Mouse (Mus musculus) gastrocnemius, adult 2 months (tissue): ENCODE measurements around the gene Gm9639. TPM values are rescaled to one million over a fixed set of nuclear protein-coding genes. Genes with fewer than 3 reads are reported as not detected.
"Not testable (repeated sequence)": the region's sequence is repeated elsewhere in the genome, so short reads cannot be mapped to it uniquely, and the experiment has no call there.

Experiments used
- DNase-seq: peaks from one replicate; pipeline ENCODE4 v3.0.0; 2022
- H3K27ac ChIP-seq: fragments of 200-600 bp; 2 replicates; pipeline ENCODE4 v1.8.1; 2022; ENCODE audit warnings: mild to moderate bottlenecking
- H3K4me3 ChIP-seq: fragments of 200-600 bp; 2 replicates; pipeline ENCODE4 v1.8.1; 2022; ENCODE audit warnings: mild to moderate bottlenecking, moderate library complexity
- CTCF ChIP-seq: fragments of 200-600 bp; IDR thresholded peaks from 2 replicates; pipeline ENCODE4 v1.8.1; 2022; ENCODE audit warnings: antibody characterized with exemption, mild to moderate bottlenecking, moderate library complexity
- intact Hi-C: fragments of 180-260 bp; cut with DNase I; formaldehyde crosslinking; loops from one replicate; pipeline ENCODE4 v1.15.1; 2025
- long read RNA-seq, 2 experiments: library from polyadenylated mRNA; stranded (forward); transcript quantifications; one replicate each; pipeline ENCODE4 v2.0.0; 2021
- total RNA-seq, 2 experiments: library from RNA; stranded (reverse); gene quantifications; 2 replicates each; pipeline ENCODE4 v1.2.3; 2021

Gm9639 gene
- total RNA-seq: not detected
- long read RNA-seq, experiment 1: 0 reads
- long read RNA-seq, experiment 2: 0 reads

GRCm38 (mm10) chr10:77794976-77795375, at the start of gene Gm9639:
Gene Gm9639, minus strand, starts transcription at chr10:77795076.
- DNase-seq: no peak

DNA sequence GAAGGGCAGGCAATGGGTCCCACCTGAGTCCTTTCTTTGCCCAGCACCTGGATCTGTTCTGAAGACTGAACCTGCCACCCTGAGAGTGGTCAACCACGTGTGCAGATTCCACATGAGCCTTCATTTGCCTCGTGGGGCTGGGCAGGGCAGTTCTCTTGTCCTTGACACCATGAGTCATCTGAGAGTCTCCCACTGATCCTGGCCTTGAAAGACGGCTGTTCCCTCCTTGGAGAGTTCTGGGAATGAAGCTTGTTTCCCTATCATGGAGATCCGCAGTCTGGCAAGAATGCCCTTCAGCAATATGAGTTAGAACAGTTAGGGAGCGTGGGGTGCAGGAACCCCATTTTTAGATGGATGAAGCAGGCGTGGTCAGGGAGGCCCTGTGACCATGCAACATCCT, 44.1 kb upstream of the Gm9639 start:
- intact Hi-C loops: no loop called here
- no peak for DNase-seq
- TF ChIP-seq CTCF: no peak
- Histone ChIP-seq H3K27ac (no peak overlapping the region), H3K4me3 (no peak overlapping the region)

More at GRCm38 (mm10) chr10:77794976-77795375, at the start of gene Gm9639:
- intact Hi-C loops: no loop called here
- TF ChIP-seq CTCF: no peak
- no peak within 1 kb of the TSS for H3K4me3 ChIP-seq
- H3K27ac ChIP-seq: no peak within 1 kb of the TSS

DNA sequence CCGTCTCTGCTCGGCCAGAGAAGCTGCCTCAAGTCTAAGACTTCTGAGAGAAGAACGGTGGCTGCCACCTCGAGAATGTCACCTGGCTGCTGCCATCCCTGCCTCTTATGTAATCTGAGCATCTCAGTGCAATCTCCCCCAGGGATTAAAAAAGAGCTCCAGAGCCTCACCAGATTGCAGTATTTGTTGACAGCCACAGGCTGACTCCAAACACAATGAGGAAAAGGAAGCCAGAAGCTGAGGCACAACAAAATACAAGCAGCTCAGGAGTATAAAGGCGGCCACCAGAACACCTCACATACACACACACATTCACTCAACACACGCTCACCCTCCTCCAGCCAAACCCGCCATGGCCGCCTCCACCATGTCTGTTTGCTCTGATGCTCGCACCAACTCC, 40.8 kb upstream of the Gm9639 start, which contains the start of gene Krtap10-10:
Krtap10-10 (plus strand) TSS at position 301 of the 400 bp plus-strand sequence.
- intact Hi-C loops: no loop called here
- TF ChIP-seq CTCF: no peak

DNA sequence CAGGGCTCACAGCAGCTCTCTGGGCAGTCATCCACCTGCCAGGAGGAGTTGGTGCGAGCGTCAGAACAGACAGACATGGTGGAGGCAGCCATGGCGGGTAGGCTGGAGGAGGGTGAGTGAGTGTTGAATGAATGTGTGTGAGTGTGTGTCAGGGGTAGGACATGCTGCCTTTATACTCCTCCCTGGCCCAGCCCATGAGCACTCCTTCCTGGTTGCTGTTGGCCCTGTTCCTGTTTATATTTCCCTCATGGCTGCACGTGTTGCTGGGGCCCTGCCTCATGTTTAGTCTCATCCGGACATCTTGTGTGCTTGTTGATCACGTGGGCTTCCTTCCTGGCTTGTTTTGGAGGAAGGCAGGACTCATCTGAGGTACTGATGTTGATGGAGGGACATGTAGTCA, 32.1 kb upstream of the Gm9639 start, which contains the start of gene Krtap10-4:
Krtap10-4 (minus strand) TSS at position 145 of the 400 bp plus-strand sequence.
- Histone ChIP-seq H3K4me3 (no peak within 1 kb of the TSS), H3K27ac (no peak within 1 kb of the TSS)
- intact Hi-C loops: no loop called here
- no peak for DNase-seq
- no peak for TF ChIP-seq CTCF

More for the DNA sequence above, 40.8 kb upstream of the Gm9639 start, which contains the start of gene Krtap10-10:
- H3K27ac ChIP-seq: no peak within 1 kb of the TSS
- H3K4me3 ChIP-seq: no peak within 1 kb of the TSS
- no peak for DNase-seq

DNA sequence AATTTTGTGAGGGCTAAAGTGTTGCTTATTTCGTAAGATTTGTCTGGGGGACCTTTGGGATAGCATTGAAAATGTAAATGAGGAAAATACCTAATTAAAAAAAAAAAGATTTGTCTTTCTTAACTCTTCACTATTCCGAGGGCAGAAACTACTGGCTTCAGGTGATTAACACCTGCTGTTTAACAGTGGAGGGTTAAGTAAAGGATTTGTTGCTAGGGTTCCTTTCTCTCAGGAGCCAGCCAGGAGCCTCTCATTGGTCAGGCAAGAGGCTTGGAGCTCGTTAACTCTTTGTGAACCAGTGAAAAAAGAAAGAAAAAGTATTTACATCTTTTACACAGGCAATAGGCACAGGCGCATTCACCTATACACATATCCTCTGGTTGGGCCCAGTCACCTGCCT, 24.3 kb upstream of the Gm9639 start:
- H3K4me3 ChIP-seq: no peak overlapping the region
- intact Hi-C loops: no loop called here
- no peak overlapping the region for H3K27ac ChIP-seq
- no peak for TF ChIP-seq CTCF
- no peak for DNase-seq

GRCm38 (mm10) chr10:77818523-77818922, 23.6 kb upstream of the Gm9639 start:
- no peak for TF ChIP-seq CTCF
- no peak for DNase-seq
- Histone ChIP-seq H3K4me3 (no peak overlapping the region), H3K27ac (no peak overlapping the region)
- intact Hi-C loops: no loop called here

DNA sequence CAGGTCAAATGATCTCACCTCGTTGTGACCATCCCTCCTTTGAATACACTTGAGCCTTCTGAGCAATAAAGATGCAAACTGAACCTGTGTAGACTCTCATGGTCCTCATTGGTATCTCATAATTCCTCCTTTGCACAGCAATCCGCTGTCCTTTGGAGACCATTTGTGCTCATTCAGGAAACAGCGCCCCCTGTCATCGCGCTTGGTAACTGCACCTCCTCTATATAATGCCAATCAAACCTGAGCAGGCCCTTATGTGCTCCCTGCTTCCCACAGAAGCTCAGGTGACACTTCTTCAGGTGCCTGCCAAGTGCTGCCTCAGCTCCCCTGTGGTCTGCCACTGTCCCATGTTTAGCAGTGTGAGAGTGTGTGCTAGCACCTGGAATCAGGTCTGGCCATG, 20.6 kb upstream of the Gm9639 start:
- intact Hi-C loops: no loop called here
- Histone ChIP-seq H3K4me3 (no peak overlapping the region), H3K27ac (no peak overlapping the region)
- TF ChIP-seq CTCF: peak; percentile 55
- DNase-seq: no peak

DNA sequence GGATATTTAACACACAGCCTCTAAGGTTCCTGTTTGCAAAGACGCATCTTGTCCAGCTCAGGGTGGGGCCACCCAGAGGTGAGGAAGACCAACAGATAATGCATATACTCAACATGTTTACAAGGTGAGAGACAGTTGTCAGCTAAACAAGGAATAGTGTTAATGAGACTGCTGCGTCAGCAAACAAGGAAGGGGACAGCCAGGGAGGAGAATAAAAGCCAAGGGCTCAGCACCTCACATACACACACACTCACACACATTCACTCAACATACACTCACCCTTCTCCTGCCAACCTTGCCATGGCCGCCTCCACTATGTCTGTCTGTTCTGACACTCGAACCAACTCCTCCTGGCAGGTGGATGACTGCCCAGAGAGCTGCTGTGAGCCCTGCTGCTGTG, 19.5 kb upstream of the Gm9639 start, which contains the start of gene Gm2696:
Gm2696 (plus strand) TSS at position 301 of the 400 bp plus-strand sequence.
- TF ChIP-seq CTCF: no peak
- Histone ChIP-seq H3K4me3 (no peak within 1 kb of the TSS), H3K27ac (no peak within 1 kb of the TSS)
- intact Hi-C loops: no loop called here
- DNase-seq: no peak

DNA sequence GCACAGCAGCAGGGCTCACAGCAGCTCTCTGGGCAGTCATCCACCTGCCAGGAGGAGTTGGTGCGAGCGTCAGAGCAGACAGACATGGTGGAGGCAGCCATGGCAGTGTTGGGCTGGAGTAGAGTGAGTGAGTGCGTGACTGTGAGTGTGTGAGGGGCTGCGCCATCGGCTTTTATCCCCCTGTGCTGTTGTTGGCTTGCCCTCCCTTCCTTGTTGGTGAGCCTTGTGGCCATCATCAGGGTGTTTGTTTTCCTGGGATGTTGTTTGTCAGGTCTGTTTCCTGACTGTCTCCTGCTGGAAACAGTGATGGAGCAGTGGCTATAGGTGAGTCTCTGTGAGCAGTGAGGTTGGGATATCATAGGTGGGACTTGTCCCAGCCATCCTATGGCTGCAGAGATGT, 16.9 kb upstream of the Gm9639 start, which contains the start of gene Gm9507:
Gm9507 (minus strand) TSS at position 101 of the 400 bp plus-strand sequence.
- Histone ChIP-seq H3K4me3 (no peak within 1 kb of the TSS), H3K27ac (no peak within 1 kb of the TSS)
- TF ChIP-seq CTCF: no peak
- intact Hi-C loops: no loop called here
- no peak for DNase-seq

- TF ChIP-seq CTCF: no peak
- intact Hi-C loops: no loop called here
- no peak for DNase-seq
- no peak overlapping the region for H3K4me3 ChIP-seq
- no peak overlapping the region for H3K27ac ChIP-seq
These were observed 9.2 kb upstream of the Gm9639 start for GRCm38 (mm10) chr10:77804095-77804494.

DNA sequence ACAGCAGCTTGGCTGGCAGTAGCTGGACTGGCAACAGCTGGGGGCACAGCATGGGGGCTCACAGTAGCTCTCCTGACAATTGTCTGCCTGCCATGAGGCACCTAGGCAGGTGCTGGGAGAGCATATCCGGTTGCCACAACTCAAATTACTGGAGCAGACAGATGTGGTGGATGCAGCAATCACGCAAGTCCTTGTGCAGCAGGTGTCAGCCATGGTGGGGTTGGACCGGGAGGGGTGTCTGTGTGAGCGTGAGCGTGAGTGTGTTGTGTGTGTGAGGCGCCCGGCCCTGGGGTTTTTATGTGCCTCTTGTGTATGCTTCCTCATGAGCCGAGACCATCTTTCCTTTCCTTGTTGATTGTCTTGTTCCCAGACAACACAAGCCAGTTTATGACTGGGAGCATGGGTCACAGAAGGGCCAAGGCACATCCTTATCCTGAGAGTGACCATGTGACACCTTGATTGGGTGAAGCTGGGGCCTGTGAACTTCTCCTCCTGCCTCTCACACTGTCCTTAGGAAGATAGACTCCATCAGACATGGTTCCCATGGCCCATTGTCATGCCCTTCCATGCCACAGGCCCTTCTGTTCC, 4.1 kb upstream of the Gm9639 start, which contains the start of gene Gm19668:
Gm19668 (minus strand) TSS at position 213 of the 588 bp plus-strand sequence.
- DNase-seq: no peak
- H3K27ac ChIP-seq: no peak within 1 kb of the TSS
- TF ChIP-seq CTCF: no peak
- intact Hi-C loops: no loop called here
- no peak within 1 kb of the TSS for H3K4me3 ChIP-seq

- intact Hi-C loops, H3K27ac ChIP-seq, DNase-seq, H3K4me3 ChIP-seq: not testable (repeated sequence)
These were observed 3.5 kb upstream of the Gm9639 start for GRCm38 (mm10) chr10:77798164-77798920.

DNA sequence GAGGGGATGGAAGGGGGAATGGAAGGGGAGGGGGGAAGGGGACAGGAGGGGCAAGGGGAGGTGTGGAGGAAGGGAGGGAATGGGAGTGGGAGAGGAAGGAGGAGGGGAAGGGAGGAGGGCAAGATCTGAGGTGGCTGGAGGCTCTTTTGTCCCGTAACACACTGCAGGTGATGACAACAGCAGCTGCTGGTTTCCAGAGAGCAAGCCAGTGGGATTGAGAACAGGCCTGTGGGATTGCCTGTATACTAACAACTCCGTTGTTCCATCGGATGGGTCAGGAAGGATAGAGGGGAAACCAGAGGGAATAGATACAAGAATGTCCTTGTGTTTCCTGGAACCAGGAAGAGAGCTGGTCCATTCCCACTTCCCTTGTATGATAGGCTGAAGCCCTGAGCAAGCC, 2.8 kb upstream of the Gm9639 start:
- Histone ChIP-seq H3K4me3 (no peak overlapping the region), H3K27ac (no peak overlapping the region)
- TF ChIP-seq CTCF: no peak
- no peak for DNase-seq
- intact Hi-C loops: no loop called here
